Mouse (Mus musculus) liver, embryonic 13.5 days (tissue): ENCODE measurements around the gene Ptpro. TPM values are rescaled to one million over a fixed set of nuclear protein-coding genes. Genes with fewer than 3 reads are reported as not detected.

Experiments
- ATAC-seq: fragments of 200-750 bp; cut with Nextera tagmentation; 2 replicates; pipeline ENCODE4 v1.8.0; 2017; ENCODE audit warnings: low read depth, mild to moderate bottlenecking, moderate number of reproducible peaks, moderate library complexity
- DNase-seq: peaks from one replicate; pipeline ENCODE4 v3.0.0; 2022
- H3K27ac ChIP-seq: fragments of 300-500 bp; sonication (generic); 2 replicates; pipeline ENCODE4 v1.5.1; 2015; ENCODE audit warnings: moderate library complexity, mild to moderate bottlenecking, inconsistent platforms
- H3K27me3 ChIP-seq: fragments of 300-500 bp; sonication (generic); 2 replicates; pipeline ENCODE4 v1.6.1; 2015; ENCODE audit warnings: mild to moderate bottlenecking, inconsistent platforms
- H3K36me3 ChIP-seq: fragments of 300-500 bp; sonication (generic); 2 replicates; pipeline ENCODE4 v1.6.1; 2015; ENCODE audit warnings: mild to moderate bottlenecking, inconsistent platforms
- H3K4me1 ChIP-seq: fragments of 300-500 bp; sonication (generic); replicated peaks from 2 replicates; pipeline ENCODE4 v1.6.1; 2015; ENCODE audit warnings: inconsistent platforms
- H3K4me2 ChIP-seq: fragments of 300-500 bp; sonication (generic); 2 replicates; pipeline ENCODE4 v1.6.1; 2015; ENCODE audit warnings: inconsistent platforms, mild to moderate bottlenecking, moderate library complexity
- H3K4me3 ChIP-seq: fragments of 300-500 bp; sonication (generic); replicated peaks from 2 replicates; pipeline ENCODE4 v1.5.1; 2015; ENCODE audit warnings: mild to moderate bottlenecking, inconsistent platforms
- H3K9ac ChIP-seq: fragments of 300-500 bp; sonication (generic); 2 replicates; pipeline ENCODE4 v1.6.1; 2015; ENCODE audit warnings: mild to moderate bottlenecking, inconsistent platforms
- H3K9me3 ChIP-seq: fragments of 300-500 bp; sonication (generic); replicated peaks from 2 replicates; pipeline ENCODE4 v1.6.1; 2016; ENCODE audit warnings: inconsistent platforms
- WGBS: fragments of 180-500 bp; shearing (Covaris S2); methylation state at CpG from one replicate; pipeline ENCODE4 v1.1.7; 2015; ENCODE audit not compliant: insufficient replicate concordance; 5-methylcytosine and 5-hydroxymethylcytosine counted together
- polyA plus RNA-seq: library from polyadenylated mRNA; unstranded; fragments of >200 nt; fragmentation: Nextera tagmentation; extraction: Ambion mirVana; gene quantifications from 2 replicates; pipeline ENCODE4 v1.2.1, GENCODE M21; 2015

Ptpro gene
- polyA plus RNA-seq, 1 experiment from 2014 or later: 0.32 TPM

DNA sequence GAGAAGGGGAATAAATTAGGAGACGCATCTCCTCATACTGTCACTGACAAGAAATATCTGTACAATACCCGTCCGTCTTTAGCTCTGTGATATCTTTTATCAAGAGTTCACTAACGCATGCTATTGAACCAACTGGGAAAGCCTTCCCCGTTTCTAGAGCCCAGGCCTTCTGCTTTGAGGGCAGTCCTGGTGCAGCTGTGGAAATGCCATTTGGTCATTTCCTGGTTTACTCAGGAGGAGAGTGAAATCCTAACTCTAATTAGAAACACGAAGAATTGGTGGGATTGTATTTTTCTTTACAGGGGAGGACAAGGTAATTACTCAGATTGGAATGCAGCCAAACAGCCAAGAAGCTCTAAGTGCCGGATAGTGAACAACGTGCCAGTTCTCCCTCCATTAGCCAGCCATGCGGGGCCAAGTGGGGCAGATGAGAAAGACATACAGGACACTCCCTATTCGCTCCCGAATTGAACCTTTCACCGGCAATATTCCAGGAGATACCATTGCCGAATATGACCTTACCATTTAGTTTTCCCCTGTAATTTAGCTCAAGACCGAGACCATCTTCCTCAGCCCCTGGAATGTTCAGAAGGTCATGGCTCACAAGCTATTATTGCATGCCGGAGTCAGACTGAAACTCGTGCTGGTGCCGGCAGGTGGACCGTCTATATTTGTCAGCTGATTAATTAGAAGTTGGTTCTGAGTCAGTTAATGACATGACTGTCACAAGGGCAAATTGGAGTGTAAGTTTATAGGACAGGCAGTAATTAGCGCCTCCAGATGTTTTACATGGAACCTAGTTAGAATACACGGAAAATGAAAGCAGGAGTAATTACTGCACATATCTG, 43.1 kb downstream of the Ptpro start:
- H3K4me1 ChIP-seq: no peaks in the 10 kb centered on the region
- H3K9ac ChIP-seq: no peak overlapping the region
- H3K9me3 ChIP-seq: no peaks in the 10 kb centered on the region
- no peak overlapping the region for H3K27ac ChIP-seq
- no peaks in the 10 kb centered on the region for H3K36me3 ChIP-seq
- ATAC-seq (no peak), DNase-seq (no peak)
- no peaks in the 10 kb centered on the region for H3K27me3 ChIP-seq
- 68% methylated on average over 20 of the region's 20 CpGs for WGBS
- no peak overlapping the region for H3K4me2 ChIP-seq
- H3K4me3 ChIP-seq: no peak overlapping the region

DNA sequence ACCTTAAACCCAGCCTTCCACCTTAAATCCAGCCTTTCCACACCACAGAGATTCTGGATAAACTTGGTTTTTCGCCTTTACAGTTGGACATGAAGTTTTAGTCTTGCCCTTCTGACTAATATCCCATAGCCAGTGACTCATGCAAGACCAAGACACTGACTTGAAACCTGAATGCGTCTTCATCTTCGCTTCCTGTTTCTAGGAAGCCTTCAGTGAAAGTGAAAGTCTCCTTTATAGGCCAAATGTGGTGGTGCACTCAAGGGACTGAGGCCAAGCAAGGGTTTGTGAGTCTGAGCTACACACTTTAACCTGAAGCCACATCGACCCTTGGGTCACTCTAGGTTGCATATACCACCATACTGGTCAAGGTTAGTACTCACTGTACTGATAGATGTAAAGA, 50.4 kb downstream of the Ptpro start:
- H3K4me2 ChIP-seq: no peak overlapping the region
- no peaks in the 10 kb centered on the region for H3K27me3 ChIP-seq
- H3K4me3 ChIP-seq: no peak overlapping the region
- H3K36me3 ChIP-seq: no peaks in the 10 kb centered on the region
- ATAC-seq (no peak), DNase-seq (no peak)
- H3K9ac ChIP-seq: no peak overlapping the region
- no peaks in the 10 kb centered on the region for H3K9me3 ChIP-seq
- no peaks in the 10 kb centered on the region for H3K4me1 ChIP-seq
- 60% methylated on average over 4 of the region's 4 CpGs for WGBS
- no peak overlapping the region for H3K27ac ChIP-seq

DNA sequence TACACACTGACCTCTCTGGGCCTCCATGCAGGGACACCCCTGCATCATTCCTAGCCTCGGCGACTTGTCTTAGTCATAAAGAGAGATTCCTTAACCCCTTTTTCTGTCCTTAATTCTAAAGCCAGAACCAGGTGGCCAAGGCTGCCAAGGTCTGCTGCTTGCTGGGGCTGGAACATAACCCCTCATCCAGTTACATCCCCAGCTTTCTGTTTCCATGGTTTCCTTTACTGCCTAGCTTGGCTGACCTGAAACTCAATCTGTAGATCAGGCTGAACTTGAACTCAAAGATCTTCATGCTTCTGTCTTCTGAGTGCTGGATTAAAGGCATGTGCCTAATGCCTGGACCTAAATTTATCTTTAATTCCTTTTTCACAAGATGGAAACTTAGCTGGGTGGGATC, 51.7 kb downstream of the Ptpro start:
- no peak for ATAC-seq
- 76% methylated on average over 2 of the region's 2 CpGs for WGBS
- H3K4me3 ChIP-seq: no peak overlapping the region
- no peaks in the 10 kb centered on the region for H3K36me3 ChIP-seq
- H3K9ac ChIP-seq: no peak overlapping the region
- H3K9me3 ChIP-seq: no peaks in the 10 kb centered on the region
- no peak for DNase-seq
- no peak overlapping the region for H3K4me2 ChIP-seq
- H3K27me3 ChIP-seq: no peaks in the 10 kb centered on the region
- H3K4me1 ChIP-seq: no peaks in the 10 kb centered on the region
- H3K27ac ChIP-seq: no peak overlapping the region

DNA sequence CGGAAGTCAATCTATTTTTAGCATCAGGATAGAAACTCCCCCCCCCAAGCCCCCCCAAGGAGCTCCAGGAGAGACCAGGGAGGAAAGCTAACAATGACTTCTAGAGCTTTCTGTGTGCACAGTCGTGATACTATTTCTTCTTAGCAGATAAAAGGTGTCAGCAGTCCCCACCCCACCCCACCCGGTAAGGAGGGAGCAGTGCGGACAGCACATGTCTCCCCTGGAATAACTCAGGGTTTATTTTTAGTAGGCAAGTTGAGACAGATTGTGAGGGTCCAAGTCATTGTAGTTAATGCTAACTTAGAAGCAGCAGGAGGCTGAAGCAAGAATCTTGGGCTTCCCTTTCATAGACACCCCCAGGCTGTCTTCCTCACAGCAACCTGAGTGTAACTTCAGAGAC, 63.1 kb downstream of the Ptpro start:
- Histone ChIP-seq H3K27ac (no peak overlapping the region), H3K36me3 (no peaks in the 10 kb centered on the region), H3K9ac (no peak overlapping the region), H3K4me3 (no peak overlapping the region), H3K4me1 (peaks cover 38% of the 10 kb centered on the region), H3K27me3 (no peaks in the 10 kb centered on the region), H3K4me2 (no peak overlapping the region), H3K9me3 (peaks cover 3% of the 10 kb centered on the region; the same call in 1 of the 2 replicates)
- ATAC-seq (peak; percentile 43; the same call in 1 of the 2 replicates), DNase-seq (no peak)
- WGBS: 29% methylated on average over 4 of the region's 4 CpGs

DNA sequence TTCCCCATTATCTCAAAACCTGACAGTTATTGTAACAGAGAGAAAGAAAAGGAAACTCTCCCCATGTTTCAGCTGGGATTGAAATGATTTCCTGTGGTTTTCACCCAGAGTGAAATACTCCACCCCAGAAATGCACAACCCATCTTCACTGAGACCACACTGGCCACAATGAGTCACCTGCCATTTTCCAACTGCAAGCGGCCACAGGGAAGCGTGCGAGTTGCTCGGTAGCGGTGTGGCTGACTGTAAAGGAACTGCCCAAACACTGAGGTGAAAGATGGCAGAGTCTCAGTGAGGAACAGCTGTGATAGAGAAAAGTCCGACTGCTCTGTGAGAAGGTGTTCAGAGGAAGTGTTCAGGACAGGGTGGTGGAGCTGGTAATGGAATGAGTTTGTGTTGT, 64.2 kb downstream of the Ptpro start:
- Histone ChIP-seq H3K4me3 (no peak overlapping the region), H3K4me1 (peaks cover 38% of the 10 kb centered on the region), H3K27me3 (no peaks in the 10 kb centered on the region), H3K9ac (no peak overlapping the region), H3K4me2 (no peak overlapping the region), H3K9me3 (0 out of 2 replicates have a peak, but pooled peaks cover 3% of the 10 kb centered on the region), H3K36me3 (no peaks in the 10 kb centered on the region), H3K27ac (no peak overlapping the region)
- ATAC-seq (no peak), DNase-seq (no peak)
- WGBS: 17% methylated on average over 6 of the region's 6 CpGs

DNA sequence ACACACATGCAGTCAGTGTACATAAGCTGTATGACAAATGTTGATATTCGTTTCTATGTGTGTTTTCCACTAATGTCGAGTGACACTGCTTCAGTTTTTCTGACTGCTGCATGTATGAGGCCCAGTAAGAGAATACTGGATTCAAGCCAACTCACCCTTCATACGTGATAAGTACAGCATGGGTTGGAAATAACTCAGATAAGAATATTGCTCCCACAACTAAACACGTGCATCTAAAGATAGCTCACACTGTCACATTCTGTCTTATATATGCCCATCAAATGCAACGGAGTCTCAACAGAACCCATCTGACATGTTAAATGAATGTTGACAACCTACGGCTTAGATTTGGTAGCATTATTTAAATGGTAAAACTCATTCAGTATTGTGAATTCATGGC, 65.4 kb downstream of the Ptpro start:
- Histone ChIP-seq H3K4me1 (peaks cover 38% of the 10 kb centered on the region), H3K9ac (no peak overlapping the region), H3K36me3 (no peaks in the 10 kb centered on the region), H3K27me3 (no peaks in the 10 kb centered on the region), H3K4me2 (0 out of 2 replicates have a peak overlapping the region, but pooled peaks have one; percentile 26), H3K9me3 (no peaks in the 10 kb centered on the region), H3K27ac (peak overlapping the region; percentile 43), H3K4me3 (no peak overlapping the region)
- WGBS: 39% methylated on average over 6 of the region's 6 CpGs
- ATAC-seq (peak; percentile 95), DNase-seq (no peak)

DNA sequence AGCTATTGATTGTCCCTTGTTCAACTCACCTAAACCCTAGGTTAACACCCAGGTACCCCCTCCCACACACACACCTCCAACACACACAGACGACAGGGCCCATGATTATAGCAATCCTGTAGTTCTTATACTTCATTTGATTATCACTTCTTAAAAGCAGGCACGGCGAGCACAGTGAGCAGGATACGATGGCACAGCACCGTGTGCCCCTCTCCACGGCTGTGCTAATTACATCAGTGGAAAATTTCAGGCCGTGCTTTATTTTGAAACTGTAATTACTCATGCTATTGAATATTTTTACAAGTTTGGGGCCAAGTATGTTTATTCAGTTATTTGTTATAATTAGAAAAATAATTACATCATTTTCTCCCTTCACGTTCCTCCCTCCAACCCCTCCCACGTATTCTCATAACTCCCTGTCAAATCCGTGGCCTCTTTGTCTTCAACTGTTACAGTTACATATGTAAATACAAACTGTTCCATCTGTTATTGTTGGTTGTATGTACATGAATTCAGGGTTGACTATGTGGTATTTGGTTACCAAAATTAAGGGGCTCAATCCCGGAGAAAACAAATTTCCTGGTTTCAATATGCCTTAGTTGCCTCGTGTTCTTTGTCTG, 66.2 kb downstream of the Ptpro start:
- no peak overlapping the region for H3K9ac ChIP-seq
- H3K27me3 ChIP-seq: no peaks in the 10 kb centered on the region
- peaks cover 38% of the 10 kb centered on the region for H3K4me1 ChIP-seq
- no peaks in the 10 kb centered on the region for H3K9me3 ChIP-seq
- no peak overlapping the region for H3K27ac ChIP-seq
- 81% methylated on average over 12 of the region's 12 CpGs for WGBS
- no peak overlapping the region for H3K4me2 ChIP-seq
- ATAC-seq (no peak), DNase-seq (no peak)
- no peaks in the 10 kb centered on the region for H3K36me3 ChIP-seq
- no peak overlapping the region for H3K4me3 ChIP-seq

DNA sequence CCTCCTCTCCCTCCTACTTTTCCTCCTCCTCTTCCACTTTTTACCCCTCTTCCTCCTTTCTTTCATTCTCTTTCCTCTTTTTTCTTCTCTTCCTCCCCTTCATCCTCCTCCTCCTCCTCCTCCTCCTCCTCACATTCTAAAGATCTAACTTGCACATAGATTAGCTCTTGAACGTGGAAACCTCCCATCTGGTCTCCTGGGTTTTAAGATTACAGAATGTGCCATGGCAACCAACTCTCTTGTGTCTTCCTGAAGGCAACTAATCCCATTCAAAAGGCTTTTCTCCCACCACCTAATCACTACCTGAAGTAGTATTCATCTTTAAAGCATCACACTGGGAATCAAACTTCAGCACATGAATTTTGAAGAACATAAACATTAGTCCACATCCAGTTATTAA, 67.5 kb downstream of the Ptpro start:
- Histone ChIP-seq H3K36me3 (no peaks in the 10 kb centered on the region), H3K27me3 (no peaks in the 10 kb centered on the region), H3K9me3 (no peaks in the 10 kb centered on the region), H3K27ac (no peak overlapping the region), H3K9ac (no peak overlapping the region), H3K4me3 (no peak overlapping the region), H3K4me2 (no peak overlapping the region), H3K4me1 (peaks cover 36% of the 10 kb centered on the region)
- peak; percentile 61; the same call in 1 of the 2 replicates for ATAC-seq
- 13% methylated on average over 1 of the region's 1 CpGs for WGBS
- no peak for DNase-seq

DNA sequence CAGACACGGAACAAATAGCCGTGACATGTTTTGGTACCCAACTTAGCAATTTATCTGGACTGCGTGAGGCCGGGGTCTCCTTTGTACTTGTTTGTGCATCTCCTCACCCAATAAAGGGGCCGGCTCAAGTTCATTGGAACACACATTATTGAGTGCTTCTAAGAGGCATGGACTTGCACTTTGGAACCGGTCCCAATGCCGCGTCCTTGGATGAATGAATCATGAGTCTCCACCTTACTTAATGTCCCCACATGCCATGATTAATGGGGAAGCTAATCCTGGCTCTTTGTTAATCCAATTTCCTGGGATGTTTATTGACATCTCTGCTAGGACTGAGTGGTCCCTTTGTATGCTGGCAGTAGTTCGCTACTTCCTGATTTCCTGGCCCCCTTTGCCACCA, 75.6 kb downstream of the Ptpro start:
- no peaks in the 10 kb centered on the region for H3K36me3 ChIP-seq
- no peak overlapping the region for H3K4me3 ChIP-seq
- ATAC-seq (no peak), DNase-seq (no peak)
- no peak overlapping the region for H3K9ac ChIP-seq
- no peaks in the 10 kb centered on the region for H3K4me1 ChIP-seq
- no peaks in the 10 kb centered on the region for H3K27me3 ChIP-seq
- H3K27ac ChIP-seq: no peak overlapping the region
- 74% methylated on average over 9 of the region's 9 CpGs for WGBS
- no peak overlapping the region for H3K4me2 ChIP-seq
- 0 out of 2 replicates have a peak, but pooled peaks cover 3% of the 10 kb centered on the region for H3K9me3 ChIP-seq

DNA sequence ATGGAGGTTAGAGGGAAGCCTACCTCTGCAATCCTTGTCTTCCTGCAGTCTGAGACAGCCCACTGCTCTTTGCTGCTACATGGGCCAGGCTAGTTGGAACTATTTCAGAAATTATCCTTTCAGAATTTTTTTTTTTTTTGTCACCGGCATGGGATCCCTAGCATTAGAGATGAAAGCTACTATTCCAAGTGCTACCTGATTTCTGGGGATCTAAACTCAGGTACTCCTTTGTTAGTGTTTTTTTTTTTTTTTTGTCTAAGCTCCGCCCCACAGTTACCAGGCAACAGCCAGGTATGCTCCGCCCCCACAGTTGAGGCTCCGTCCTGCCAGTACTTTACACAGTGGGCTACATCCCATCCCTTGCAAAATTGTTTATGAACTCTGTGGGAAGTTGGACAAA, 76.1 kb downstream of the Ptpro start:
- no peaks in the 10 kb centered on the region for H3K4me1 ChIP-seq
- WGBS: 58% methylated on average over 4 of the region's 4 CpGs
- ATAC-seq (no peak), DNase-seq (no peak)
- no peak overlapping the region for H3K9ac ChIP-seq
- no peak overlapping the region for H3K4me3 ChIP-seq
- H3K9me3 ChIP-seq: 0 out of 2 replicates have a peak, but pooled peaks cover 3% of the 10 kb centered on the region
- no peaks in the 10 kb centered on the region for H3K36me3 ChIP-seq
- no peak overlapping the region for H3K4me2 ChIP-seq
- no peaks in the 10 kb centered on the region for H3K27me3 ChIP-seq
- no peak overlapping the region for H3K27ac ChIP-seq

DNA sequence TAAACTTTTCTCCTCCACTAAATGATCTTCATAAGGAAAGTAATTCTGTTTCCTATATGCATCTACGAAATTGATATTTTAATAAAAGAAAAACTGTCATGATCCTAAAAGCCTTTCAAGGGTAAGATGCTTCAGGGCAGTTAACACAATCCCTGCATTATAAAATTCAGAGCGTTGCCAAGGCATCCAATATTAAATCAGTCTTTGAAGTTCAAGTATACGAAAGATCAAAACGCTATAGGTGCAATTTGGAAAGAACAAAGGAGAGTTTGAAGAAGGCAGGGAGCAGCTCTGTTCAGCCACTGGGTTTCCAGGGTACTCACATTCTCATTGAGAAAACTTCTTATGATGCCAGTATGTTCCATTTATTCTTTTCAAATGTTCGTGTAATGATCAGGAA, 78.7 kb downstream of the Ptpro start:
- DNase-seq (no peak), ATAC-seq (no peak)
- Histone ChIP-seq H3K4me2 (no peak overlapping the region), H3K27me3 (no peaks in the 10 kb centered on the region), H3K4me3 (no peak overlapping the region), H3K36me3 (no peaks in the 10 kb centered on the region), H3K9me3 (0 out of 2 replicates have a peak, but pooled peaks cover 3% of the 10 kb centered on the region), H3K4me1 (no peaks in the 10 kb centered on the region), H3K27ac (no peak overlapping the region), H3K9ac (no peak overlapping the region)
- 68% methylated on average over 5 of the region's 5 CpGs for WGBS
